Mouse (Mus musculus): Measurements from ENCODE around the gene Rasd2. TPM values are rescaled to one million over a fixed set of nuclear protein-coding genes. Genes with fewer than 3 reads are reported as not detected.

Rasd2 gene
- polyA plus RNA-seq, 1 experiment = 0.90 TPM

- no peak overlapping the region for H3K27ac ChIP-seq (ENCODE audit: control insufficient read depth, insufficient read depth, low read depth, low read length, poor library complexity)
- no peak for TF ChIP-seq CTCF (IDR thresholded peaks at IDR 0.05; ENCODE audit: control insufficient read depth, insufficient read depth, low read length)
- TF ChIP-seq POLR2A (IDR thresholded peaks at IDR 0.05; ENCODE audit: borderline replicate concordance, control insufficient read depth, low read depth, low read length) = no peak
- no peak overlapping the region for H3K4me3 ChIP-seq (replicated peaks; ENCODE audit: control insufficient read depth, low read depth, low read length)
- no peaks in the 10 kb centered on the region for H3K4me1 ChIP-seq (ENCODE audit: control insufficient read depth, insufficient read depth, low read length)
- 42% methylated on average over 4 of the region's 4 CpGs for WGBS
Observed at GRCm38 (mm10) chr8:75233915-75234554, 20.3 kb downstream of the Rasd2 start.

GRCm38 (mm10) chr8:75247331-75247730, 33.6 kb downstream of the Rasd2 start:
- Histone ChIP-seq H3K4me1 (ENCODE audit: control insufficient read depth, insufficient read depth, low read length) (no peaks in the 10 kb centered on the region), H3K4me3 (replicated peaks; ENCODE audit: control insufficient read depth, low read depth, low read length) (no peak overlapping the region), H3K27ac (ENCODE audit: control insufficient read depth, insufficient read depth, low read depth, low read length, poor library complexity) (no peak overlapping the region)
- no peak for TF ChIP-seq CTCF (IDR thresholded peaks at IDR 0.05; ENCODE audit: control insufficient read depth, insufficient read depth, low read length)
- WGBS = 82% methylated on average over 15 of the region's 15 CpGs

GRCm38 (mm10) chr8:75249186-75249585, 35.4 kb downstream of the Rasd2 start:
- no peak overlapping the region for H3K27ac ChIP-seq (ENCODE audit: control insufficient read depth, insufficient read depth, low read depth, low read length, poor library complexity)
- WGBS = 86% methylated on average over 4 of the region's 4 CpGs
- TF ChIP-seq CTCF (IDR thresholded peaks at IDR 0.05; ENCODE audit: control insufficient read depth, insufficient read depth, low read length) (no peak), POLR2A (IDR thresholded peaks at IDR 0.05; ENCODE audit: borderline replicate concordance, control insufficient read depth, low read depth, low read length) (no peak)
- no peak overlapping the region for H3K4me3 ChIP-seq (replicated peaks; ENCODE audit: control insufficient read depth, low read depth, low read length)
- H3K4me1 ChIP-seq (ENCODE audit: control insufficient read depth, insufficient read depth, low read length) = no peaks in the 10 kb centered on the region

- TF ChIP-seq CTCF (IDR thresholded peaks at IDR 0.05; ENCODE audit: control insufficient read depth, insufficient read depth, low read length) (no peak), POLR2A (IDR thresholded peaks at IDR 0.05; ENCODE audit: borderline replicate concordance, control insufficient read depth, low read depth, low read length) (no peak)
- 54% methylated on average over 3 of the region's 3 CpGs for WGBS
- no peak overlapping the region for H3K27ac ChIP-seq (ENCODE audit: control insufficient read depth, insufficient read depth, low read depth, low read length, poor library complexity)
- no peak overlapping the region for H3K4me3 ChIP-seq (replicated peaks; ENCODE audit: control insufficient read depth, low read depth, low read length)
- H3K4me1 ChIP-seq (ENCODE audit: control insufficient read depth, insufficient read depth, low read length) = no peaks in the 10 kb centered on the region
Observed at GRCm38 (mm10) chr8:75254027-75254426, 40.3 kb downstream of the Rasd2 start.

GRCm38 (mm10) chr8:75255635-75256034, 41.9 kb downstream of the Rasd2 start:
- Histone ChIP-seq H3K4me3 (replicated peaks; ENCODE audit: control insufficient read depth, low read depth, low read length) (no peak overlapping the region), H3K27ac (ENCODE audit: control insufficient read depth, insufficient read depth, low read depth, low read length, poor library complexity) (no peak overlapping the region), H3K4me1 (ENCODE audit: control insufficient read depth, insufficient read depth, low read length) (no peaks in the 10 kb centered on the region)
- TF ChIP-seq POLR2A (IDR thresholded peaks at IDR 0.05; ENCODE audit: borderline replicate concordance, control insufficient read depth, low read depth, low read length) (no peak), CTCF (IDR thresholded peaks at IDR 0.05; ENCODE audit: control insufficient read depth, insufficient read depth, low read length) (no peak)
- 82% methylated on average over 3 of the region's 3 CpGs for WGBS

- no peak overlapping the region for H3K27ac ChIP-seq (ENCODE audit: control insufficient read depth, insufficient read depth, low read depth, low read length, poor library complexity)
- H3K4me1 ChIP-seq (ENCODE audit: control insufficient read depth, insufficient read depth, low read length) = no peaks in the 10 kb centered on the region
- WGBS = 35% methylated on average over 4 of the region's 4 CpGs
- TF ChIP-seq CTCF (IDR thresholded peaks at IDR 0.05; ENCODE audit: control insufficient read depth, insufficient read depth, low read length) = no peak
- TF ChIP-seq POLR2A (IDR thresholded peaks at IDR 0.05; ENCODE audit: borderline replicate concordance, control insufficient read depth, low read depth, low read length) = no peak
- H3K4me3 ChIP-seq (replicated peaks; ENCODE audit: control insufficient read depth, low read depth, low read length) = no peak overlapping the region
Observed at GRCm38 (mm10) chr8:75272166-75272565, 58.4 kb downstream of the Rasd2 start.

Other genes with a start within 250 kb of the Rasd2 start
- gene Hmgxb4, start 220.6 kb upstream of the Rasd2 start, polyA plus RNA-seq (2011; ENCODE audit: insufficient read depth, insufficient read length, low replicate concordance, missing spikeins) = 14.1 and 19.9 TPM in 2 replicates
- 9.1 and 23.7 TPM in 2 replicates for gene Tom1, start 180.2 kb upstream of the Rasd2 start, polyA plus RNA-seq (2011; ENCODE audit: insufficient read depth, insufficient read length, low replicate concordance, missing spikeins)
- 297 and 316 TPM in 2 replicates for gene Hmox1, start 120.3 kb upstream of the Rasd2 start, polyA plus RNA-seq (2011; ENCODE audit: insufficient read depth, insufficient read length, low replicate concordance, missing spikeins)
- 115 and 116 TPM in 2 replicates for gene Mcm5, start 104.4 kb upstream of the Rasd2 start, polyA plus RNA-seq (2011; ENCODE audit: insufficient read depth, insufficient read length, low replicate concordance, missing spikeins)
- not detected in 2 replicates for gene Gm10358, start 192.6 kb downstream of the Rasd2 start, polyA plus RNA-seq (2011; ENCODE audit: insufficient read depth, insufficient read length, low replicate concordance, missing spikeins)
- gene Iqcm, start 234.8 kb downstream of the Rasd2 start, polyA plus RNA-seq (2011; ENCODE audit: insufficient read depth, insufficient read length, low replicate concordance, missing spikeins) = not detected in 2 replicates